Mouse (Mus musculus): ENCODE results near the gene Hmga1b. TPM values are rescaled to one million over a fixed set of nuclear protein-coding genes. Genes with fewer than 3 reads are reported as not detected.
"Not testable (repeated sequence)": the region's sequence is repeated elsewhere in the genome, so short reads cannot be mapped to it uniquely, and the experiment has no call there.

Gene Hmga1b
- total RNA-seq, 4 experiments from 2014 or later, result 19.8 to 57.1 (median 32.9) TPM

GRCm38 (mm10) chr11:120731858-120732680 lies 30.5 kb upstream of the Hmga1b start, which contains the start of gene Cbr2:
TSS of gene Cbr2 (minus strand) at chr11:120732114.
- DNase-seq (ENCODE audit: low spot score), result peak; percentile 64

DNA sequence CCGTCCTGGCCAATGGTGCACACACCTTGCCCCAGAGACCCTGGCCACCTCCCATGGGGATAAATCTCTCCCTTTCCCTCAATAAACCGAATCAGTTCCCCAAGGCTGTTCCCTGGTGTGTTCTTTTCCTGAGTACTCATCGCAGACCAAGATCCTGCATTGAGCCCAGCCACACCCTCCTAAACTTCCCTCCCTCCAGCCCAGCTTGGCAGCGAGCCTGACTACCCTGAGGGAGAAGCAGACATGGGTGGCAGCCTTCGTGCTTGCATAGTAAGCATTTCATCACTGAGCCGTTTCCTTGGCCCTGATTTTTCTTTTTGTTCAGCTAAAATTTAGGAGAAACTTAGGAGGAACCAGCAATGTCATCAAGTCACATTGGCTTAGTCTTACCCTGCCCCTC lies 29.1 kb upstream of the Hmga1b start:
- DNase-seq (ENCODE audit: low spot score), result peak; percentile 50

- DNase-seq (ENCODE audit: low spot score), result no peak
These were observed 26.2 kb upstream of the Hmga1b start for GRCm38 (mm10) chr11:120736424-120736823.

- no peak for DNase-seq (ENCODE audit: low spot score)
These were observed 21.6 kb upstream of the Hmga1b start for GRCm38 (mm10) chr11:120740981-120741380.

DNA sequence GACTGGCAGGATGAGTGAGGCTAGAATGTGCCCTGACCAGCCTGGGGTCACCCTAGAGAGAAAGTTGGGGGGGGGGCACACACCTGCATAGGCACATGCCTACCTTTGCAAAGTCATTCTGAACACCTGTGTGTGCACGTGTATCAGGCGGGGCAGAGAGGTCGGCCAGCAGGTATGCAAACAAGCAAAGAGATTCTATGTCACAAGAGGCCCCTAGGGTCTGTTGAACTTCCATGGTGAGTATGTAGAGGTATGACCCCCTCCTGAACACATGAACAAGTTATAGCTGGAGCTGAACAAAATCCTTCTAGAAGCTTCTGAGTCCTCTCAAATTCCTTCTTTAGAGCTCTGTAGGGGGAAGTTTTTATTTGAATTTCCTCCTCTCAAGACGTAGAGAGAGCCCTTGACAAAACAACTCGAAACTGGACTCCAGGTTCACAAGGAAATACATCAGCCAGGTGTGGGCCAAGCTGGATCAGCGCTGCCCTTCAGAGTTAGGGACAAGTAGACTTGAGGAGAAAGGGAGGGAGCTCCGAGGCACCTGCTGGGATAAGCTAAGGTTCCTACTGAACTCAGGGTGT lies 18.4 kb upstream of the Hmga1b start:
- no peak for DNase-seq (ENCODE audit: low spot score)

DNA sequence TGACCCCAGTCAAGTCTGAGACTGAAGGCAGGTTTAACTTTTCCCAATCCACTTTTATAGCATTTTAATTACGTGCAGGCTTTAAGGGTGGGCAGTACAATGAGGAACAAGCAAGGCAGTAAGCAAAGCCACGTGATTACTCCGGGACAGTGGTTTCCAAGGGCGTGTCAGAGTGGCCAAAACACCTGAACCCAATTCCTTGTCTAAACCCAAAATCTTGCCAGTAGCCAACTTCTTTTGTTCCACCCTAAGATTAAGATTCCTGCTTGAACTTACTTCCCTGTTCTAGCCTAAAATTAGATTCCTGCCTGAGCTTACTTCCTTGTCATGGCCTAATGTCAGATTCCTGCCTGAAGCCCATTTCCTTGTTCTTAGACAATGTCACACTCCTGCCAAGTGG lies 14.6 kb upstream of the Hmga1b start:
- DNase-seq (ENCODE audit: low spot score), result peak; percentile 40

DNA sequence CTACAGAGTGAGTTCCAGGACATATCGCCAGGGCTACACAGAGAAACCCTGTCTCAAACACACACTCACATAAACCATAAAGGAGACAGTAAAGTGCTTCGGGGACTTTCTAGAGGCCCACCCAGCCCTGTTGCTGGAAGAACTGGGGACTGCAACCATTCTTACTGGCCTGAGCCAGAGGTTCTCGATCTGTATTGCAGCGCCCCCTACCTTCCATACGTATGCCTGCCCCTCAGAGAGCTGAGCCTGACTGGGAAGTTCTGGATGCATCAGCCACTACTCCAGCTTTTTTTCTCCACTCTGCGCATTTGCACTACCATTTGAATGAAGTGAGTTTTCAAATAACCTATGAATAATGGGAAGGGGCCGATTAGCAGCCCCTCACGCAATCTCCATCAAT lies 13.2 kb upstream of the Hmga1b start:
- peak; percentile 33 for DNase-seq (ENCODE audit: low spot score)

DNA sequence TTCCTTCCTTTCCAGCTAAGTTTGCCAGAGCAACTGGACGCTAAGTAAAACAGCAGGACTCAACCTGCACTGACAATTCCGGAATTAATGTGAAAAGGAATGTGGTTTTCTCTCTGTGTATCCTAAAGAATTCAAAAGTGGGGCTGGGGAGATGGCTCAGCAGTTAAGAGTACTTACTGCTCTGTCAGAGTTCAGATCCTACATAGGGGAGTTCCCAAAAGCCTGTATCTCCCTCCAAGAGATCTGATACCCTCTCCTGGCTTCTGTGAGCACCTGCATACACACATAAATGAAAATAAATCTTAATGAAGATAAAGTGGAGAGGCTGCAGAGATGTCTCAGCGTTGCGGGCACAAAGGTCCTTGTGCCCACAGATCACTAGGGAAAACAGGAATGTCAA lies 11.0 kb upstream of the Hmga1b start:
- no peak for DNase-seq (ENCODE audit: low spot score)

GRCm38 (mm10) chr11:120760236-120760635 lies 2.4 kb upstream of the Hmga1b start:
- no peak for DNase-seq (ENCODE audit: low spot score)

GRCm38 (mm10) chr11:120761811-120762671 lies 553 bp upstream of the Hmga1b start:
- no peak for DNase-seq (ENCODE audit: low spot score)

GRCm38 (mm10) chr11:120763121-120763999 lies 766 bp downstream of the Hmga1b start:
- DNase-seq (ENCODE audit: low spot score), result not testable (repeated sequence)

DNA sequence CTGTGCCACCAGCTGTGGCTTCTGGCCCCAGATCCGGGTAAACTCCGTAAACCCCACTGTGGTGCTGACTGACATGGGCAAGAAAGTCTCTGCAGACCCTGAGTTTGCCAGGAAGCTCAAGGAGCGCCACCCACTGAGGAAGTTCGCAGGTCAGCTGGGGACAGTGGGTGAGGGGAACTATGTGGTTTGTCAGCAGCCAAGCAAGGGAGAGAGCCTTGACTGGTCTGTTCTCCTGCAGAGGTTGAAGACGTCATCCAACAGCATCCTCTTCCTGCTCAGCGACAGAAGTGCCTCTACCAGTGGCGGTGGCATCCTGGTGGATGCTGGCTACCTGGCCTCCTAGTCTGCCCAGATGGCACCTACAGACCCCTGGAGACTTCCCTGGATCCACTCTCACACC lies 4.4 kb downstream of the Hmga1b start:
- DNase-seq (ENCODE audit: low spot score), result not testable (repeated sequence)

DNA sequence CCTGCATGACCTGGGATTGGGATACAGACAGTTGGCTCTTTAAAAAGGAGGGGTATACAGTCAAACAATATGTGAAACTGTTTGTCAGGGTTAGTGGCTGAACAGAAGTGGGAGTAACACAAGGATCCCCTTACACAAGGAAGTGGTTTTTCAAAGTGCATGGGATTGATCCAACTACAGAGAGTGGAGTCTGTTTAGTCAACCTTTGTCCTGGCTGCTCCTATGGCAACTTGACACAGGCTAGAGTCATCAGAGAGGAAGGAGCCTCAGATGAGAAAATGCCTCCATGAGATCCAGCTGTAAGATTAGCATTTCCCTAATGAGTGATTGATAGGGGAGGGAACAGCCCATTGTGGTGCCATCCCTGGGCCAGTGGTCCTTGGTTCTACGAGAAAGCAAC lies 5.6 kb downstream of the Hmga1b start:
- DNase-seq (ENCODE audit: low spot score), result no peak

GRCm38 (mm10) chr11:120772749-120773148 lies 10.2 kb downstream of the Hmga1b start:
- no peak for DNase-seq (ENCODE audit: low spot score)

DNA sequence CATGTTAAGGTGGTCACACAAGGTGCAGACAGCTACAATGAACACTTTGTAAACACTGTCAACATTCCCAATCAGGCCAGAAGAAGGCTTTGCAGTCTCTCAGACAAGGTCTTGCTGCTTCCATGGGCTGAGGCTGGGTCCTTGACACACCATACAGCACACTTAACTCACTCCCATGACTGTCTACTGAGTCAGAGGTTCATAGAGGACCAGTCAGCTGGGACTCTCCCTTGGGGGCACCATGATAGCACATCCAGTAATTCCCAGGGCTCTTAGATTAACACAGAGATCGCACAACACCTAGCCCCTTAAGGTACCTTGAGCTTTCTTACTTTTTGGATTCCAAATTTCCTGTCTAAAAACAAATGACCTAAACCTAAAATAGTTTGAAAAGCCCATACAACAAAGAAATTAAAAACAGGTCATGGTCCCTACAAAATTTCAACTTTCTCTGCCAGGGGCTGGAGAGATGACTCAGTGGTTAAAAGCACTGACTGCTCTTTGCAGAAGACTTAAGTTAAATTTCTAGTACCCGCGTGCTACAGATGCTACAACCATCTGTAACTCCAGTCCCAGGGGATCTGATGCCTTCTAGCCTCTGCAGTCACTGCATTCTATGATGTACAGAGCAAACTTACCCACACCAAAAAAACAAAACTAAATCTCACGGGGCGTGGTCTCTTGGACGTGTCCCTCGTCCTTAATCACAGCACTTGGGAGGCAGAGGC lies 11.0 kb downstream of the Hmga1b start:
- no peak for DNase-seq (ENCODE audit: low spot score)

- DNase-seq (ENCODE audit: low spot score), result peak; percentile 94
These were observed 13.3 kb downstream of the Hmga1b start for GRCm38 (mm10) chr11:120775774-120776469.

DNA sequence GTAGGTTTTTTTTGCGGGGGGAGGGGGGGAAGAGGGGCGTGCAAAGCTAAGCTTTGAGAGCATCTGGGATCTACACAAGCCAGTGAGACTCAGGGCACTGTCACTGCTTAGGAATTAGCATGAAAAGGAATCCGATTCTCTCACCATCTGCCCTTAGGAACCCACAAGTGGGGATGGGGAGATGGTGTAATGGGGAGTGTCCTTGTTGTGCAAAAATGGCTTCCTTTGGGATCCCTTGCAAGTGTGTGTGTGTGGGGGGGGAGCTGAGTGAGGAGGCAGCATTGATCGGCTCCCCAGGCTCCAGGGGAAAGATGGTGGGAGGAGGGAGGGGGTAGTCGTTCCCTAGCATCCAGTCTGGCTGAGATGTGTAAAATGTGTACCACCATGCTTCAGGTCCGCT lies 14.5 kb downstream of the Hmga1b start:
- DNase-seq (ENCODE audit: low spot score), result no peak

DNA sequence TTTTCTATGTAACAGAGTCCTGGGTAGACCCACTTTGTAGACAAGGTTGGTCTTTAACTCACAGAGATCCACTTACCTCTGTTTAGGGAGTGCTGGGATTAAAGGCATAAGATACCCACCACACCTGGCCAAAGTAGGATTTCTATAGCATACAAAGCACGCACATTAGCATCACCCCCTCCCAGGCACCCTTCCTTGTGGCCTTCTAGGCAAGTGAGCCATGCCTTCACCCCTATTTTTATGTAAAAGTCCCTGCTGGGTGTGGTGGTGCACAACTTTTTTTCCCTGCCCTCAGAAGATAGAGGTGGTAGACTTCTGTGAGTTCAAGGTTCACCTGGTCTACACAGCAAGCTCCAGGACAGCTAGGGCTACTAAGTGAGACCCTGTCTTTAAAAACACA lies 17.3 kb downstream of the Hmga1b start:
- DNase-seq (ENCODE audit: low spot score), result no peak

- not testable (repeated sequence) for DNase-seq (ENCODE audit: low spot score)
These were observed 18.8 kb downstream of the Hmga1b start for GRCm38 (mm10) chr11:120781361-120781760.

All from heart, adult 8-10 months (tissue).